Mouse (Mus musculus) neural tube, embryonic 15.5 days (tissue): Measurements from ENCODE around the gene Map7. TPM values are rescaled to one million over a fixed set of nuclear protein-coding genes. Genes with fewer than 3 reads are reported as not detected.

Experiments used
- ATAC-seq: fragments of 200-750 bp; cut with Nextera tagmentation; 2 replicates; pipeline ENCODE4 v1.8.0; 2017; ENCODE audit warnings: mild to moderate bottlenecking, moderate TSS enrichment, moderate library complexity; ENCODE audit not compliant: low FRiP score
- H3K27ac ChIP-seq: fragments of 300-500 bp; sonication (generic); replicated peaks from 2 replicates; pipeline ENCODE4 v1.5.1; 2015; ENCODE audit warnings: mild to moderate bottlenecking, inconsistent platforms
- H3K27me3 ChIP-seq: fragments of 300-500 bp; sonication (generic); replicated peaks from 2 replicates; pipeline ENCODE4 v1.6.1; 2015; ENCODE audit warnings: inconsistent platforms
- H3K36me3 ChIP-seq: fragments of 300-500 bp; sonication (generic); 2 replicates; pipeline ENCODE4 v1.6.1; 2015; ENCODE audit warnings: inconsistent platforms
- H3K4me1 ChIP-seq: fragments of 300-500 bp; sonication (generic); 2 replicates; pipeline ENCODE4 v1.6.1; 2015; ENCODE audit warnings: inconsistent platforms
- H3K4me2 ChIP-seq: fragments of 300-500 bp; sonication (generic); 2 replicates; pipeline ENCODE4 v1.6.1; 2015; ENCODE audit warnings: inconsistent platforms, mild to moderate bottlenecking, moderate library complexity
- H3K4me3 ChIP-seq: fragments of 300-500 bp; sonication (generic); replicated peaks from 2 replicates; pipeline ENCODE4 v1.5.1; 2015; ENCODE audit warnings: mild to moderate bottlenecking, inconsistent platforms
- H3K9ac ChIP-seq: fragments of 300-500 bp; sonication (generic); replicated peaks from 2 replicates; pipeline ENCODE4 v1.6.1; 2015; ENCODE audit warnings: mild to moderate bottlenecking, inconsistent platforms
- H3K9me3 ChIP-seq: fragments of 300-500 bp; sonication (generic); replicated peaks from 2 replicates; pipeline ENCODE4 v1.6.1; 2016; ENCODE audit warnings: inconsistent platforms
- WGBS: fragments of 180-500 bp; shearing (Covaris S2); methylation state at CpG from one replicate; pipeline ENCODE4 v1.1.7; 2015; ENCODE audit warnings: mixed read lengths; 5-methylcytosine and 5-hydroxymethylcytosine counted together
- polyA plus RNA-seq: library from polyadenylated mRNA; unstranded; fragments of >200 nt; fragmentation: Nextera tagmentation; extraction: Ambion mirVana; gene quantifications from 2 replicates; pipeline ENCODE4 v1.2.1, GENCODE M21; 2015

Map7 gene
- polyA plus RNA-seq, 1 experiment from 2014 or later = 13.9 TPM

- WGBS = 88% methylated on average over 7 of the region's 7 CpGs
- H3K4me2 ChIP-seq = no peak overlapping the region
- H3K36me3 ChIP-seq = no peaks in the 10 kb centered on the region
- ATAC-seq = no peak
- no peaks in the 10 kb centered on the region; the same call in 1 of the 2 replicates for H3K4me1 ChIP-seq
- no peaks in the 10 kb centered on the region for H3K27me3 ChIP-seq
- H3K4me3 ChIP-seq = no peak overlapping the region
- no peak overlapping the region for H3K9ac ChIP-seq
- no peaks in the 10 kb centered on the region for H3K9me3 ChIP-seq
- H3K27ac ChIP-seq = no peak overlapping the region
Measured at GRCm38 (mm10) chr10:20197039-20197438, 48.8 kb downstream of the Map7 start.

GRCm38 (mm10) chr10:20198968-20199737 lies 50.9 kb downstream of the Map7 start:
- WGBS = 73% methylated on average over 10 of the region's 10 CpGs
- H3K4me2 ChIP-seq = no peak overlapping the region
- no peaks in the 10 kb centered on the region for H3K9me3 ChIP-seq
- H3K9ac ChIP-seq = no peak overlapping the region
- no peaks in the 10 kb centered on the region for H3K36me3 ChIP-seq
- H3K4me3 ChIP-seq = no peak overlapping the region
- H3K4me1 ChIP-seq = no peaks in the 10 kb centered on the region; the same call in 1 of the 2 replicates
- ATAC-seq = no peak
- no peaks in the 10 kb centered on the region for H3K27me3 ChIP-seq
- 0 out of 2 replicates have a peak overlapping the region, but pooled peaks have one; percentile 19 for H3K27ac ChIP-seq

GRCm38 (mm10) chr10:20201236-20201635 lies 53.0 kb downstream of the Map7 start:
- Histone ChIP-seq H3K4me1 (peaks cover 10% of the 10 kb centered on the region; the same call in 1 of the 2 replicates), H3K27me3 (no peaks in the 10 kb centered on the region), H3K4me2 (no peak overlapping the region), H3K27ac (no peak overlapping the region), H3K4me3 (no peak overlapping the region), H3K9ac (no peak overlapping the region), H3K9me3 (no peaks in the 10 kb centered on the region), H3K36me3 (no peaks in the 10 kb centered on the region)
- ATAC-seq = no peak
- 37% methylated on average over 3 of the region's 3 CpGs for WGBS

- Histone ChIP-seq H3K4me3 (no peak overlapping the region), H3K36me3 (no peaks in the 10 kb centered on the region), H3K4me2 (no peak overlapping the region), H3K27me3 (no peaks in the 10 kb centered on the region), H3K9me3 (no peaks in the 10 kb centered on the region), H3K4me1 (peaks cover 10% of the 10 kb centered on the region; the same call in 1 of the 2 replicates), H3K9ac (no peak overlapping the region), H3K27ac (no peak overlapping the region)
- ATAC-seq = no peak
- WGBS = 68% methylated on average over 9 of the region's 9 CpGs
Measured at GRCm38 (mm10) chr10:20202171-20202570, 53.9 kb downstream of the Map7 start.

GRCm38 (mm10) chr10:20202818-20203217 lies 54.5 kb downstream of the Map7 start:
- Histone ChIP-seq H3K4me1 (peaks cover 10% of the 10 kb centered on the region; the same call in 1 of the 2 replicates), H3K27me3 (no peaks in the 10 kb centered on the region), H3K36me3 (no peaks in the 10 kb centered on the region), H3K9ac (no peak overlapping the region), H3K4me3 (no peak overlapping the region), H3K9me3 (no peaks in the 10 kb centered on the region), H3K27ac (no peak overlapping the region), H3K4me2 (no peak overlapping the region)
- no peak; the same call in 1 of the 2 replicates for ATAC-seq
- 44% methylated on average over 6 of the region's 6 CpGs for WGBS

- Histone ChIP-seq H3K9ac (no peak overlapping the region), H3K36me3 (no peaks in the 10 kb centered on the region), H3K4me1 (peaks cover 10% of the 10 kb centered on the region; the same call in 1 of the 2 replicates), H3K9me3 (no peaks in the 10 kb centered on the region), H3K27me3 (no peaks in the 10 kb centered on the region), H3K4me3 (no peak overlapping the region), H3K27ac (no peak overlapping the region), H3K4me2 (no peak overlapping the region)
- WGBS = 72% methylated on average over 6 of the region's 6 CpGs
- ATAC-seq = no peak
Measured at GRCm38 (mm10) chr10:20203502-20203901, 55.2 kb downstream of the Map7 start.

- Histone ChIP-seq H3K9me3 (no peaks in the 10 kb centered on the region), H3K4me2 (0 out of 2 replicates have a peak overlapping the region, but pooled peaks have one; percentile 4), H3K36me3 (no peaks in the 10 kb centered on the region), H3K4me3 (no peak overlapping the region), H3K4me1 (peaks cover 10% of the 10 kb centered on the region; the same call in 1 of the 2 replicates), H3K27me3 (no peaks in the 10 kb centered on the region), H3K9ac (no peak overlapping the region), H3K27ac (no peak overlapping the region)
- peak; percentile 27; the same call in 1 of the 2 replicates for ATAC-seq
- 29% methylated on average over 20 of the region's 20 CpGs for WGBS
Measured at GRCm38 (mm10) chr10:20204696-20205431, 56.6 kb downstream of the Map7 start.

- ATAC-seq = no peak
- Histone ChIP-seq H3K27me3 (no peaks in the 10 kb centered on the region), H3K9ac (no peak overlapping the region), H3K27ac (no peak overlapping the region), H3K36me3 (no peaks in the 10 kb centered on the region), H3K4me2 (no peak overlapping the region), H3K9me3 (no peaks in the 10 kb centered on the region), H3K4me3 (no peak overlapping the region), H3K4me1 (peaks cover 10% of the 10 kb centered on the region; the same call in 1 of the 2 replicates)
- 83% methylated on average over 7 of the region's 7 CpGs for WGBS
Measured at GRCm38 (mm10) chr10:20206966-20207365, 58.7 kb downstream of the Map7 start.

GRCm38 (mm10) chr10:20209609-20210341 lies 61.5 kb downstream of the Map7 start:
- Histone ChIP-seq H3K4me1 (peaks cover 9% of the 10 kb centered on the region; the same call in 1 of the 2 replicates), H3K9me3 (no peaks in the 10 kb centered on the region), H3K4me2 (no peak overlapping the region), H3K27ac (no peak overlapping the region), H3K9ac (no peak overlapping the region), H3K4me3 (no peak overlapping the region), H3K27me3 (no peaks in the 10 kb centered on the region), H3K36me3 (no peaks in the 10 kb centered on the region)
- ATAC-seq = no peak
- WGBS = 91% methylated on average over 5 of the region's 5 CpGs

- ATAC-seq = no peak
- no peak overlapping the region for H3K27ac ChIP-seq
- H3K9me3 ChIP-seq = no peaks in the 10 kb centered on the region
- no peak overlapping the region for H3K9ac ChIP-seq
- H3K4me1 ChIP-seq = no peaks in the 10 kb centered on the region
- H3K4me3 ChIP-seq = no peak overlapping the region
- H3K4me2 ChIP-seq = no peak overlapping the region
- 76% methylated on average over 4 of the region's 4 CpGs for WGBS
- H3K36me3 ChIP-seq = no peaks in the 10 kb centered on the region
- H3K27me3 ChIP-seq = no peaks in the 10 kb centered on the region
Measured at GRCm38 (mm10) chr10:20214418-20214817, 66.1 kb downstream of the Map7 start.

GRCm38 (mm10) chr10:20216982-20217381 lies 68.7 kb downstream of the Map7 start:
- H3K36me3 ChIP-seq = no peaks in the 10 kb centered on the region
- H3K4me1 ChIP-seq = 0 out of 2 replicates have a peak, but pooled peaks cover 3% of the 10 kb centered on the region
- no peak for ATAC-seq
- H3K4me2 ChIP-seq = no peak overlapping the region
- H3K9me3 ChIP-seq = no peaks in the 10 kb centered on the region
- H3K4me3 ChIP-seq = no peak overlapping the region
- H3K27ac ChIP-seq = no peak overlapping the region
- no peaks in the 10 kb centered on the region for H3K27me3 ChIP-seq
- no peak overlapping the region for H3K9ac ChIP-seq
- 91% methylated on average over 6 of the region's 6 CpGs for WGBS
